Mouse (Mus musculus): Measurements from ENCODE around the gene Tmco1.
A peak's percentile ranks its signal among the peaks of the same experiment; 100 is the strongest.

Gene Tmco1

DNA sequence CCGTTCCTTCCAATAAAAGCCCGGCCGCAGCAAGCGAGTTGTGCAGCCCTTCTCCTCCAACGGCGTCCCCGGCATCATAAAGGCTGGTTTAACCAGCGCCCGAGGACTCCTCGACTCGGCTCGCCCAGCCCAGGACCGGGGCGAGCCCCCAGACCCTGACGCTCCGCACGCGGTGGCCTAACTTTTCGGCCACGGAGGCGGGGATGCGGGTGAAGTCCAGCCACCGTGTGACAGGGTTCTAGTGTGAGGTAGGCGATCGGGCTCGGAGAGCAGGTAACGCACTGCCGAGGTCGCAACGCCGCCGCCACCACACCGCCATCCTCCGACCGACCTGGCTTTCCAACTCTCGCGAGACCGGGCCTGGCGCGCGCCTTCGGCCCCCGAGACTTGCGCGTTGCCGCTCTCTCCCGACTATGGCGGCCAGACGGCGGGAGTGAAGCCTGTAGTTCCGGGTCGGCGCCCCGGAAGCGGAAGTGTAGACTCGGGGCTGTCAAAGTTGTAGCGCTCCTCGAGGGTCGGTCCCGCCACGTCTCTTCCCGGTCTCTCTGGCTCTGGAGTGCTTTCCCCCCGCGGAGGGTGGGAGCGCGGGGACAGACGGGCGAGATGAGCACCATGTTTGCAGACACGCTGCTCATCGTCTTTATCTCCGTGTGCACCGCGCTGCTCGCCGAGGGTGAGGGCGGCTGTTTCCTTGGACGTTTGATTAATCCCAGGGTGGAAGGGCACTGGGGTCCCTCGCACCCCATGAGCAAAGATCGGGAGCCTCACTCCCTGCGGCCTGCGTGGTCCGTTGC, at the start of gene Tmco1:
Gene Tmco1 (plus strand): TSS at position 118 of the 794 bp plus-strand sequence.
- DNase-seq (ENCODE audit: extremely low spot score, low spot score): peak; percentile 98

DNA sequence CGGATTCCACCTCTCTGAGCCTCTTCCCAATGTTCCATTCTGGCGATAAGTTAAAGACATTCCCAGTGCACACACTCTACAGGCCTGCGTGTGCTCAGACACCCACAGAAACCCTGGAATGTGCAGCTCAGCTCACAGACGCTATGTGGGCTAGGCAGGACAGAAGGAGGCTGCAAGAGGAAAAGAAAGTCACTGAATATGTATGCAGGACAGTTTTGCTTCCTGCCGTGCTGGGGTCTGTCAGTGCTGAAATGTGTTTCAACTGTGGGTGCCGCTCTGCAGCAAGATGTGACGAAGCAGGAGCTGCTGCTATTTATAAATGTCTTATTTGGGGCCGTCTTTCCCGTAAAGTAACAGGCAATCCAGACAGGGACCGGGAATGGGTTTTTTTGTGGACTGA, 48.5 kb upstream of the Tmco1 start:
- no peak for DNase-seq (ENCODE audit: extremely low spot score, low spot score)

DNA sequence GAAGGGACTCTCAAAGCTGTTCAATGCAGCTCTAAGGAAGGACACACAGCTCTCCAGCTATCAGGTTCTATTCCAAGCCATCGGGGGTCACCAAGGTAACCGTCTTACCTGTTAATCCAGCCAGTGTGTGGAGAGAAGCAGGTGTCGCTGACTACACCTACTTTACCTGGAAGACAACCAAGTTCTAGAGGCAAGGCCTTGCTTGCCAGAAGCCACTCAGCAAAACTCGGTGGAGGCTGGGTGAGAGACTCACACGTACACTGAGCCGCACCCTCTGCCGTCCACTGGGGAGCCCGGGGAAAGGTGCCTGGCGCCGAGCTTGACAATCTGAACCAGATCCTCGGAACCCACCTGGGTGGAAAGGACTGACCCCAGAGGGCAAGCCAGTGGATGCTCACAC, 46.4 kb upstream of the Tmco1 start:
- no peak for DNase-seq (ENCODE audit: extremely low spot score, low spot score)

DNA sequence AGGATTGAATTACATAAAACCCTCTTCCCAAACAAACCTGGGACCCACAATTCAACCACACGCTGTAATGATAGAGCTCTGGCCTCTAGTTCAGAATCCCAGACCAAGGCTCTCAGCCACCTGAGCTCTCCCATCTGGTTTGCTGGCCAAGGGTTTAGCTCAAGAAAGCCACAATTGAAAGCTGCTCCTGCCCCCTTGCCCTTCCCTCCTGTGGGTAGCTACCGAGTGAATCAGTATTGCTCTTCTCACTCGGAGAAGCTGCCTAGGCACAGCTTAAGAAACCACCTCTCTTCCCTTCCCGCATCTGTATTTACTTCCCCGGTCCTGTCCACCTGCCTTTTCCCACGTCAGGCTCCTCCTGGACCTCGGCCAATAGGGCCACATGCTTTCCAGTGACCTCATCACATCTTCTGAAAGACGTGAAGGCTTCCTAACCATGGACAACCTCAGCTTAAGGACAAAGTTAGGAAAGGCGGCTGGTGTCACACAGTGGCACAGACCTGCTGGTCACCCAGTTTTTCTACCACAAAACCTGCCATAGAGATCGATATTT, 45.6 kb upstream of the Tmco1 start:
- no peak for DNase-seq (ENCODE audit: extremely low spot score, low spot score)

DNA sequence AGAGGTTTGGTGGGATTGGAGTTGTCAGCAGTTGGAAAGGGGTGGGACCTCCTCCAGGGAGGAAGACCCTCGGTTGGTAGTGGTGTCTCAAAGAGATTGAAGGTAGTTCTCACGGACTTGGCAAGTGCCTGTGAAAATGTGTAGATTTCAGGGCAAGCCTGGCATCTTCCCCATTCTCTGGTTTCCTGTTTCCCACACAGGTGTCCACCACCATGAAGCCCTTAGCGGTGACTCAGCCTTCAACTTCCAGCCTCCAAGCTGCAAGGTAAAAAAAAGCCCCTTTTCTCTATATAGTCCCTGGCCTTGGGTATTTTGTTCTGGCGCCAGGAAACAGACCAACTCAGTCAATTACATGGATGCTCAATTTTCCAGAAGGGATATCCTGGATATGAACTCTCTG, 42.8 kb upstream of the Tmco1 start:
- no peak for DNase-seq (ENCODE audit: extremely low spot score, low spot score)

DNA sequence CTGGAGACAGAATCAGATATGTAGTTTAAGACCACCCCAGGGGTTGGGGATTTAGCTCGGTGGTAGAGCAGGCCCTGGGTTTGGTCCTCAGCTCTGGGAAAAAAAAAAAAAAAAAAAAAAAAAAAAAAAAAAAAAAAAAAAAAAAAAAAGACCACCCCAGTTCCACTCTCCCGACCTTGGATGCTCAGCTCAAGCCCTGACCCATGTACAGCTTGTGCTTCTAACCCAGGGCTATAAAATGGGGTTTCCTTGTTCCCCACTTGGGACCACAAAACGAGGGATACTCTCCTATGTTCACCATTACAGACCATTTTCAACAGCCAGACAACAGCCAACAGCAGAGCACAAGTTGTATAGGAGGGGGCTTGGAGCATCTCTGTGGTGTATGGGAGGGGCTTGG, 41.5 kb upstream of the Tmco1 start:
- no peak for DNase-seq (ENCODE audit: extremely low spot score, low spot score)

DNA sequence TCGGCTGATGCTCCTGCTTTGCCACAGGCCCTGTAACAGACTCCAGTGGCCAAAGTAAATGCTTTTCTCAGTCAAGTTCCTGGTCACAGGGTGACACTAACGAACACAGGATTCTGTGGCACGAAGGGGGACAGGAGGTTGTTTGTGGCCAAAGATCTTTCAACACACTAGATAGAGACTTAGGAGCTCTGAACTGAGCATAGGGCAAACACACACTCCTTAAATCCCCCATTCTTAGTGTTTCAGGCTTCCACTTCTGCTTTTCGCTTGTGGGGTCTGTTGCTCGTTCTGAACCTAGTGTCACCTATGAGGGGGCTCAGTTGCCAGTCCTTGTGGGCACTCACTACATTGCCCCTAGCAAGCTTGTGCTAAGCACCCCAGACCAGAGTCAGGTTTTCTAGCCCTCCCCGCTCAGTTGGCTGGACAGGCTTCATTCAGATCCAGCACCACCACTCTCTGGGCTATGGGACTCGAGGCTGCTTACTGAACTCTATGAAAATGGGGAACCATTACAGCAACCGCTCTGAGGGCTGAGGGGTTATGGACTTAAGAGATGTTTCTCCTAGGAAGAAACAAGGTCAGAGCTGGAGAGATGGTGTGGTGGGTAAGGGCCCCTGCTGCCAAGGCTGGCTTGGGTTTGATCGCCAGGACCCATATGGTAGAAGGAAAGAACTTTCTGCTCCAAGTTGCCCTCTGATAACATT, 39.7 kb upstream of the Tmco1 start:
- no peak for DNase-seq (ENCODE audit: extremely low spot score, low spot score)

DNA sequence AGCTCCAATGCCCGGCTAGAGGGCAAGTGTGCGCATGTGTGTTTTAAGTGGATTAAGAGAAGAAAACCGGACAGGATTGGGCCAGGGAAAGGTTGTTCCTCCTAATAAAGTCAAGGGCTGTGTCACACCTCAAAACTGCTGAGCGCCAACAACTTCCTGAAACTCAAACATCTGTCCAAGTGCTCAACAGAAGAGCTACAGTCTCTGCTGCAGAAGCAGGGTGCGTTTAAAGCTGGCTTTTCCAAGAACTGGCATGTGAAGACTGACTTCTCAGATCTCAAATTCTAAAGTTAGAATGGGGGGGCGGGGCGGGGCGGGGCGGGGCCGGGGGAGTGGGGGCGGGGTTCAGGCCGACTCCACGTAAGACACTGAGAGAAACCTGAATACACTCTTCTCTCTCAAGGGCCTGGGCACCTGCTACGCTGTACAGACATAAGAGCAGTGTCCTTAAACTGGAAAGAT, 38.8 kb upstream of the Tmco1 start:
- no peak for DNase-seq (ENCODE audit: extremely low spot score, low spot score)

DNA sequence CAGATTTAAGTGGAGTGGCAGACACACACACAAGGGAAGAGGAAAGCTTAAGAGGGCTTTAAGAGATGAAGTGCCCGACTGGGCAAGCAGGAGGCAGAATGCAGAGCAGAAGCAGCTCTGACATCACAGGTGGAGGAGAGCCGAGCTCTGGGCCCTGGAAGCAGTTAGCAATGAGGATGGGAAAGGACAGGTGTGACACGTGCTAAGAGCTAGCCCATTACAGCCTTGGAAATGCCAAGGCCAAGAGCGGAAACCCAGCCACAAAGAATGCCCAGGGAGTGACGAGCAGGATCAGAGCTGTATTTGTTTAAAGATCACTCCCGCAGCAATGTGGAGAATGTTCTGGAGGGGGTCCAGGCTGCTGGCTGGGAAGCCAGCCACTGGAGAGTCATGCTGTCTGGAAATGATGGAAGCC, 38.3 kb upstream of the Tmco1 start:
- no peak for DNase-seq (ENCODE audit: extremely low spot score, low spot score)

DNA sequence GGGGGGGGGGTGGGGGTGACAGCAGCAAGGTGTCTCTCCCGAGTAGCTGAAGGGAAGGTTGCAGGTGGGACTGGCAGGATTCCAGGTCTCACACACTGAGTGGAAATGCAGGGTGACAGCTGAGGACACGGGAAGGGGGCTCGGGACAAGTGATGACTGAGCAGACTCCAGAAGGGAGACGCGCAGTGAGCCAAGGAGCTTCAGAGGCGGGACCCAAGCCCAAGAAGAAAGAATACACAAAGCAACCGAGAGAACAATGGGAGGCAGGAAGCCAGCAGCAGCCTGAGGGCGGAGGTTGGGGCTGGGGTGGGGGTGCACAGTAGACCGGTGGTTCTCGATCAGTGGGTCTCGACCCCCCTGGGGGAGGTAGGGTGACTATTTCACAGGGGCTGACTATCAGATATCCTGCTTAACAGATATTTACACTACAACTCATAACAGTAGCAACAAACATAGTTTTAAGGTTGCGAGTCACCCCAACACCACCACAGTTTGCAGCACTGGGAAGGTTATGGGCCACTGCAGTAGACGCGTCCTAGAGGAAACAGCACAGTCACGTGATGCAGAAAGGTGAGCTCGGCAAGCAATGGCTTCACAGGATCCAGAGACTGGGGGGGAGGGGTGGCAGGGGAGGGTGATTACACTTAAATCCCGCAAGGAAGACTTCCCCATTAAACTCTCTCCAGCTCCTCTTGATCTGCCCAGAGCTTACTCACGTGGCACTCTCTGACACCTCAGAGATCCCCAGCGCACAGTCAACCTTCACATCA, 37.7 kb upstream of the Tmco1 start:
- DNase-seq (ENCODE audit: extremely low spot score, low spot score): peak; percentile 32

DNA sequence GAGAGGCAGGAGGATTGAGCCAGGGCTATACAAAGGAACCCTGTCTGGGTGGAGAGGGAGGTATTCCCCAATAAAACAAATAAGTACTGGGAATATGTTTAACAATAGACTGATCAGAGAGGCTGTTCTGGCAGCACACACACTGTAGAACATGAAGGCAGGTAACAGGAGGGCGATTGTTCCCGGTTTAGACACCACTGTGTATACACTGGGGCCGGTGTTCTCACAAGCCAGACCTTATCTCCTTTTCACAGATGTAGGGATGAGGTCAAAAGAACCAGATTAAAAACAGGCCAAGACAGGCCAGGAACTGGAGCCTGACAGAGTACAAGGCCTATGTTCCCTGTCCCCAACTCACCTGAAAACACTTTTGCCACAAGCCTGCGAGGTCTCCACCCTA, 36.9 kb upstream of the Tmco1 start:
- DNase-seq (ENCODE audit: extremely low spot score, low spot score): no peak

DNA sequence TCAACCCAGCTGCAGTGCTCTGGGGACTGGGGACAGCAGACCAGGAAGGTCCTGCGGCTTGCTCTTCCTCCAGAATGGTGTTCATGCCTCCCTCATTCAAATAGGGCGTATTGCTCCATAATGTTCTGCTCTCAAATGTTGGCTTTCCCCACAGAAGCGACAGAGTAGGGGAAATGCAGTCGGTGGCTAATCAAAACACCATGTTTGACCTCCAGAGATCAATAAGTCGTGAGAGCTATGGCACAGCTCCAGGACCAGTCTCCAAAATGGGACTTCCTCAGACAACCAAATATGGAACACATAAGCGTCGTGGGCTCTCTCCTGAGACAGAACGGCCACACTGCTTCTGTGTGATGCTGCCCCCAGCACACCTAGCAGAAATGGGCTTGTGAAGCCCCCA, 36.3 kb upstream of the Tmco1 start:
- no peak for DNase-seq (ENCODE audit: extremely low spot score, low spot score)

DNA sequence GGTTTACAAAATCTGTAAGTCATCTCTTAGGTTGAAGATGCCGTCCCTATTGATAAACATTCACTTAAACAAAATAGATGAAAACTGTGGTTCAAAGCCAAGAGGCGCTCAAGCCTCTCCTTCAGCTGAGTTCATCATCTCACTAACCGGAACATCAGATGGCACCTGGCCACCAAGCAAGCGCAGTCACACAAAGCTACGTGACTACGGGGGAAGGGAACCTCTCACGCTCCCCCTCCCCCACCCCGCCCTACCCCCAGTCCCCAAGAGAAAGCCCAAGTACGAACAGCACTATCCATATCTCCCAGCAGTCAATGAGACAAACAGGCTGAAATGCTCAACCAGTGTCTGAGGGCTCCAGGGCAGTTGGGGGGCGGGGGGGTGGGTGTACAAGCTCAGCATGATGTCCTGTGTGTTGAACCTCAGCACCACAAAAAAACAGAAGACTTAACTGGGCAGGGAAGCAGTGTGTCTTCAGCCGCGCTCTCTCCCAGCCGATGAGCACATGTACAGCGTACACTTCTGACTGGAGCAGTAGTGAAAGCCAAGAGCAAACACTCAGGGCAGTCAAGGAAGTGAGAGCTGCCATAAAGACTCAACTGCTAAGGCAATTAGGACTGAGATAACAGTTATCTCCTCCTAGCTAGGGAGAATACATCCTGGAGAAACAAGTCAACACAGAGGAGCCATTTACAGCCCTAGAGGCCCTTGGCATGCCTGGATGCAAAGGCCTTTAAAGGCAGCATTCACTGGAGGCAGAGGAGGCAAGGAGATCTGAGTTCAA, 34.6 kb upstream of the Tmco1 start:
- DNase-seq (ENCODE audit: extremely low spot score, low spot score): no peak

DNA sequence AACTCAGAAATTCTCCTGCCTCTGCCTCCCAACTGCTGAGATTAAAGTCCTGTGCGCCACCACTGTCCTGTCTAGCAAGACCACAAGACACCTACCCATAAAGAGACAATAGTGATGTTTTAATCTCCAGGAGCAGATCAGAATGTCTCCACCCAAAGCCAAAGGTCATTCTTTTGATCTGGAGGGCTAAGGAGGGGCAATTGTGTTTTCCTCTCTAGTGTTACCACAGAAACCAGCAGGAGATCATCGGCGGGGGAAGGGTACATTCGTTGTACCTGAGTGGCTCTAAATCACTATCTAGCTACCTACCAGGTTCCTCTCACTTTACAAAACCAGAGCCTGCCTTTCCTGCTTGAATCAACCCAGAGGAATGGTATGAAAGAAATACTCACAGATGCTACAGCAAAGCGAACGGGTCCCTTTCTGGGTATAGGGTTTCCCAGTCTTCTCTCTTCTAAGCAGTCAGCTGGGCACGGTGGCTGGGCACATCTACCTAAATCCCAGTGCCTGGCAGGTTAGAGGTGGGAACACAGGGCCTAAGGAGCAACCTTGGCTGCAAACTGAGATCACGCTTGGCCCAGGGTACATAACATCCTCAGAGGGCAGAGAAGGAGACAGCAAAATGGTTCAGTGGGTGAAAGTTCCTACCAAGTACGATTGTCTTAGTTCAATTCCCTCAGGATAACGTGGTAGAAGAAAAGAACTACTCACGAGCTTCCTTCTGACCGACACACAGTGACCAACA, 33.4 kb upstream of the Tmco1 start:
- no peak for DNase-seq (ENCODE audit: extremely low spot score, low spot score)

DNA sequence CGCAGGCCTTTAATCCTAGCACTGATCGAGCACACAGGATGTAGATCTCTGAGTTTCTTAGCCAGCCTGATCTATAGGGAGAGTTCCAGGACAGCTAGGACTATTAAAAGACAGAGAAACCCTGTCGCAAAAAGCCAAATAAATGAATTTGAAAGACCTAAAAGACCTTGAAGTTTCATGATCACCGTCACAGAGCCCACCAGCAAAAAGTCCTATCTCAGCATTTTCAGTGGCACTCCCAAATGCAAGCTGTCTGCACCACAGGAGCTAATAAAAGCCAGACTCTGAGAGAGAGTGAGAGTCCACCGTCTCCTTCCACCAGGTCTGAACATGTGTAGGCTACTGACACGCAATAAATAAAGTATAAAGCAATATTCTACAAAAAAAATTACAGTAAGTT, 29.8 kb upstream of the Tmco1 start:
- no peak for DNase-seq (ENCODE audit: extremely low spot score, low spot score)

DNA sequence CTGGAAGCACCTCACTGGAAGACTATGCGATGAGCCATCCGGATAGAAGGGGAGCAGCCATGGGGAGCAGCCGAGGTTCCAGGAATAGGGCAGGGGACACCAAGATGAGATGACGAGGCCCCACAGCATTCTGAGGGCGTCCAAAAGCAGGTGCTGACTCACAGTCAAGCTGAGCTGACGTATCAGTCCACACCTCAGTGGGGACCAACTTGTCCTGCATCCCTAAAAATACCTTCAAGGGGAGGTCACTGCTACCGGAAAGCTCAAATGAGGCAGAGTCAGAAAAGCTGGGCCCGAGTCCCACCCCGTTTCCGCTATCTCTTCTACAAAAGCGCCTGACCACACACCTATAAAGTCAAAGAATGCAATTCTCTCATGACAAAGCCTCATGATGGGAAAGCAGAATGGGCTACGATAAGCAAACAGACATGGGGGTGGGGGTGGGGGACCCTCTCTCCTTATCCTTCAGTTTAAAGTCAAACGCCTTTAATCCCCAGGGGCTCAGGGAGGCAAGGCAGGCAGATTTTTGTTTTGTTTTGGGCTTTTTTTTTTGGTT, 28.9 kb upstream of the Tmco1 start:
- DNase-seq (ENCODE audit: extremely low spot score, low spot score): no peak

DNA sequence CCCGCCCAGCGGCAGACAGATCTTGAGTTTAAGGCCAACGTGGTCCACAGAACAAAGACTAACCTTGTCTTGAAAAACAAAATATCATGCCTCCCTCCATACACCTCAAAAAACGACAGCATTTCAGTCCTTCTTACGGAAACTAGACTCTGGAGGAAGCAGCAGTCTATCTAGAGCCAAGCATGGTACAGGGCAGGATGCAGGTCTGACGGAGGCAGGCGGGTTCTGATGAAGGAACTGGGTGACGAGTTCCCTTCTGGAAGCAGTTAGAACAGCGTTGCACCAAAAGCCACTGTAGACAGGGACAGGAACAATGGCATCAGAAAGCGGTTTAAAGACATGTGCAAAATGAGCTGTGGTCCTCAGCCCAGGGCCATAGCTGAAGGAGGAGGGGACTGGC, 28.1 kb upstream of the Tmco1 start:
- DNase-seq (ENCODE audit: extremely low spot score, low spot score): no peak

DNA sequence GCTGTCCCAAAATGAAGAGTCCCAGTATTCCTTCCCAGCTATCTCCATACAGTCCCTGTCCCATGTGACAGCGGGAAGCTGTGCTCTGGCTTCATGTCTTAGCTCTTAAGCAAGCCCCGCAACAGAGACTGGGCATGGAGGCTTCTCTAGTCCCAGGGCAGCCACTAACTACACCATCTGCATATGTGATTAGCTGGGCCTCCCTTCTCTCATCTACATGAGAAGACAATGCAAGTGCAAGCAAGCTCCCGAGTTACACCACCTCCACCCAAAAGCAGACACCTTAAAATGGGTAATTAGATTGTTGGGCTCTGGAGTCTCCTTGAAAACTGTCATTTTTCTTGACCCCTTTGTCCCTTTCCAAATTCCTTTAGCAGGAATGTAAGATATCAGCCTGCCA, 26.1 kb upstream of the Tmco1 start:
- no peak for DNase-seq (ENCODE audit: extremely low spot score, low spot score)

DNA sequence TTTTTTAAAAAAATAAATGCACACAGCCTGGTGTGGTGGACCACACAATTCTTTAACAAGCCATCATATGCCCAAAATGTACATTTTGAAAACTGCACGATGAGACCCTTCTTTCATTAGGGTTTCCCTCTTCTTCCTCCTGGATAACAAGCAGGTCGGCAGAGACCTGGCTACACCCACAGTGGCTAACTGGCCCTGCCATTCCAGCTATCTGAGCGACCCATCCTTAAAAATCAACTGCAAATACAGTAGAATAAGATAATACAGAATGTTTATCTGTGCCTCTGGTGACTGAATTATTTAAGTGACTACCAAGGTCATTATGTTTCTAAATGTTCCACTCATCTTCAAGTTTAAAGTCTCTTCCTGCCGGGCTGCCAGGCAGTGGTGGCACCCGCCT, 25.4 kb upstream of the Tmco1 start:
- DNase-seq (ENCODE audit: extremely low spot score, low spot score): no peak
